Mouse (Mus musculus) lung, adult 18-20 months (tissue): ENCODE measurements at regions not wholly inside any gene's neighbourhood (a gene's known extent, or its start where the extent isn't known, plus 50 kb on each side); places are given as distances from the start of the nearest gene placed in this dataset.
A peak's percentile ranks its signal among the peaks of the same experiment; 100 is the strongest.
"Not testable (repeated sequence)": the region's sequence is repeated elsewhere in the genome, so short reads cannot be mapped to it uniquely, and the experiment has no call there.

Experiments
- DNase-seq, 2 experiments: peaks; one replicate each; pipeline ENCODE4 v3.0.0; 2022; ENCODE audit warnings: mixed read lengths in 2 of 2

GRCm38 (mm10) chr3:20892916-20893430, 526.0 kb upstream of the Agtr1b start:
- DNase-seq = no peak

GRCm38 (mm10) chr3:20864241-20864640, 497.3 kb upstream of the Agtr1b start:
- DNase-seq = no peak

DNA sequence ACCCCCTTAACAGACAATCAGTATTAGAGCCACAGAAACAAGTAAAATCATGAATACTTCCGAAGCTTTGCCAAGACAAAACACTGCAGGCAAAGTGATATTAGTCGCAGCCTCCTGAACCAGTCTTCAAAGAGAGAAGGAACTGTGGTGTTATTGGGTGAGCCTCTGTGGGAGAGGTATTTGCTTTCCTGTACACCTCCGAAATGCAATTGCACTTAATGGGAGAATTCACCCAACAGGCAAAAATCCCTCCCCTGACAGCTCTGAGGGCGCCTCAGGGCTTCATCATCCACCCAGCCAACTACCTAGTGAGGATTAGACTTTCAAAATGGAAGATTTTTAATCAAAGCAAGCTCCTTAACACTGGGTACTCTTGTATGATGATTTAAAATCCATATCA, 464.1 kb upstream of the Agtr1b start:
- DNase-seq = no peak

DNA sequence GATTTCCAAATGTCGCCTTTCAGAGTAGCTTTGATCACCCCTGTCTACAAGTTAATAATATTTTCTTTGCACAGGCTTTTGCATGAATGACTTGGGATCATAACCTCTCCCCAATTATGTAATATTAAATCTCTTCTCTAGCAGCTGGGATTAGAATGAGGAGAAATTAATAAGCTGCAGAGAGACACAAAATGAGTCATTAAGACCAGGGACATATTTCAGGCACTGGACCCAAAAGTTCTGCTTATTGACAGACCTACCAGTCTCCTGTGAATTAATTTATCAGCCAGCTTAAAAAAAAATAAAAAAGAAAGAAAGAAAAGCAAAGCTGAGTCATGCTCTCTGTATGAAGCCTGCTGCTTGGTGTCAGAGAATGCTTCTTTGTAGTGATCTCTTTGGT, 462.4 kb upstream of the Agtr1b start:
- no peak for DNase-seq

DNA sequence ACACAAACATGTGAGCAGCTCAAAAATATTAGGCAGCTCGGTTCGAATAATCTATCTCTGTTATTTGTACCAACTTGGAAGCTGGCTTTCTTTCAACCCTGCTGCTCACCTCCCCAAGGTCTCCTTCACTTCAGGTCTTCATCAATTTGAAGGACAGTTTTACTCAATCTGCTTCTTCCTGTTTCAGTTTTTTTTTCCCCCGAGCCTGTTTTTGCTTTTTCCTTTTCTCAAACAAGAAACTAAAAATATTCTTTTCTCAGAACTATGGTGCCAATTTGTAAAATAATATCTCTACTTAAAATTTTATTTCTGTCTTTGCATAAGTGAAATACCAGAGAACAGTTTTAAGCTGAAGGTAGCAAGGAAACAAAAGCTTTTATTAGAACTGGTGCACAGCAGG, 461.8 kb upstream of the Agtr1b start:
- no peak for DNase-seq

- DNase-seq = no peak
Measured at GRCm38 (mm10) chr3:20825661-20826334, 458.8 kb upstream of the Agtr1b start.

- no peak for DNase-seq
Measured at GRCm38 (mm10) chr3:20822226-20822625, 455.2 kb upstream of the Agtr1b start.

DNA sequence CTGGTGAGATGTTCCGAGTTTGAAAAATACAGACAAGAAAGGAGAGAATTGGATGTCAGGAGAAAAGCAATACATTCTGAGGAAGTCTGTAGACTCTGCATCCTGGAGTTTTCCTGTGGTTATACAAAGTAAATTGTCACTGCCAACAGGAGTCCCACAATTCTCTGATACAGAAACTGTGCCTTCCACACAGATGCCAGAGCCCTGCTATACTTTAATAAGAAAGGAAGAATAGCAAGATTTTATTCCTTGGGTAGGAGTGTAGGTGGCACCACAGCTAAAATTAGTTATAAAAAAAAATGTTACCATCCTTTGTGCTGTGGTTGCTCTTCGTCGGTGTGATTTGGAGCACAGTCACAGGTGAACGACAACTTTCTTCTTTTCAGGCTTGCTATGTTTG, 454.7 kb upstream of the Agtr1b start:
- DNase-seq = no peak

GRCm38 (mm10) chr3:20820047-20820446, 453.1 kb upstream of the Agtr1b start:
- no peak for DNase-seq

- DNase-seq = no peak
Measured at GRCm38 (mm10) chr3:20819586-20819985, 452.6 kb upstream of the Agtr1b start.

GRCm38 (mm10) chr3:20816613-20817012, 449.6 kb upstream of the Agtr1b start:
- DNase-seq = no peak

GRCm38 (mm10) chr3:20794256-20794655, 427.3 kb upstream of the Agtr1b start:
- DNase-seq = no peak

GRCm38 (mm10) chr3:20792503-20792902, 425.5 kb upstream of the Agtr1b start:
- DNase-seq = peak; percentile 4 to 7

DNA sequence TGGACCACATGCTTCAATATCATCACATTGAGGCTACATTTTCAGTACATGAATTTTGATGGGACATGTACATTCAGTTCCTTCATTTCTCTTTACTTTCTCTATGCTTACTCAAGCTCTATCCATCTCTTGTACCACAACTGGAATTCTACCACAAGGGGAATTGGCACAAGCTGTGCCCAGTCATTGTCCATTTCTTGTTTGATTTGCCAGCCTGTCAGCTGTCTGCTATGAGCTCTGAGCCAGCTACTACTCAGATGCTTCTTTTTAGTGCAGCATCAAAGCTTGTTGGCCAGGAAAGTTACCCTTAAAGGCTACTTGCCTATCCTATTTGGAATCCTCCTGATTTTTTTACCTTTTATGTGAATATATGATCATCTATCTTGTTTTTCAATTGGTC, 410.9 kb upstream of the Agtr1b start:
- no peak for DNase-seq

- no peak for DNase-seq
Measured at GRCm38 (mm10) chr3:20776964-20777304, 410.0 kb upstream of the Agtr1b start.

DNA sequence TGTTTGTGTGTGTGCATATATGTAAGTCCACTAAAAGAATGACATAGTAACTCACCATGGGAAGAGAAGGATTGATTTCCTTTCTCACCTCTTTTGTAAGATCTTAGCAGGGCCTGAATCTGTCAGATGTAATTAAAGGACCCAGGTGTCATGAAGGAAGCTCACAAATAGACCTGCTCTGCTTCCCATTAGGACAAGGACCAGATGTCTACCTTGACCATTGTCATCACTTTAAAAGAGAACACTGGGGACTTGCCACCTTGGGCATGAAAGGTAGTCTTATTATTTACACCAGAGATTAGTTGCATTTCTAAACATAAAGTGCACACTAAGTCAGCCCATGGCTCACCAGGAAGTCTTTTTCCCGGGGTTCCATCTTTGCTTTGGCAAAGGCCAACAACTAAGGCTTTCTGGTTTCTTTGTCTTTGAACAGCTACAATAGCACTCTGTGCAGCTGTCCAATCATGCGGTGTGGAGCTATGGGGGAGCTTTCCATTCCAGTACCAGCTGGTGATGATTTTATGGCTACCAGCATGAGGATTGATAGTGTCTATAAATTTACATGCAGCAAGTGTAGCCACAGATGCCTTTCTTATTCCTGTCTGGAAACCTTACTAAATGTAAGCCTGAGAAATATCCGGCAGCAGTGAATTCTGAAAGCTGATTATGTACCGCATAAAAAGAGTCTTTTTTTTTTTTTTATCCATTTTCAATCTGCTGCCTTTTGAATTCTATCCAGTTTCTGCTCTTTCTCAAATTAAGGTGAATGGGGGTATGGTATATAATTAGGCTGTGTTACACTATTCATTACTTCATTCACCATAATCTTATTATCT, 409.4 kb upstream of the Agtr1b start:
- DNase-seq = no peak

GRCm38 (mm10) chr3:20734302-20734701, 367.3 kb upstream of the Agtr1b start:
- no peak for DNase-seq

GRCm38 (mm10) chr3:20732005-20732404, 365.0 kb upstream of the Agtr1b start:
- DNase-seq = no peak

DNA sequence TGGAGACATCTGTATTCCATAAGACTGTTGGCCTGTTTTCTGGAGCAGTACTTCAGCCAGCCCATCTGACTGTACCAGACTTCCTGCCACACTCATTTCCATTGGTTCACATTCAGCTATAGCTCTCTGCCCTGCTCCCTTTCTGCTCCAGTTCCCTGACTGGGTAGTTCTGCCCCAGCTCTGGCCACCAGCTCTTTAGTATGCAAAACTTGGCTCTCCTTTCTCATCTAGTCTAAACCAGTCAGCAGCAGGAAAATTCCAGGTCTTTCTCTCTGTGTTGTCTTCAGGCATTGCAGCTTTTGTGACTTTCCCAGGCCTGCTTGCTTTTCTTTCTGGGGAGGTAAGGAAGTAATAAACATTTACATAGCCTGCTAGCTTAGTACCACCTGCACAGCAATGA, 363.5 kb upstream of the Agtr1b start:
- no peak for DNase-seq

DNA sequence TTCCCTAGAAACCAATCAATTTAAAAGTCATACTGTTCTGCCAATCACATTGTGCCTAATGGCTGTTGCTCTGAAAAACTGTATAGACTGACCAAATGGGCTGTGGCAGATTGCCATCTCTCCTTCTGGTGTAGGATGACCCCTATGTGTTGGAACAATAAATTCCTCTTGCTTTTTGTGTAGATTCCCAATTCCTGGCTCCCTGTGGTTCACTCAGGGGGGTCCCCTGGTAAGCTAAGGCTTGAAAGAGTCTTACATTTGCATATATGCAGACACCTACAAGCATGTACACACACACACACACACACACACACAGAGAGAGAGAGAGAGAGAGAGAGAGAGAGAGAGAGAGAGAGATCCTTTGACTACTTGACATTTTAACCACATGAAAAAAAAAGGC, 362.8 kb upstream of the Agtr1b start:
- DNase-seq = not testable (repeated sequence)

GRCm38 (mm10) chr3:20714671-20715070, 347.7 kb upstream of the Agtr1b start:
- no peak for DNase-seq

DNA sequence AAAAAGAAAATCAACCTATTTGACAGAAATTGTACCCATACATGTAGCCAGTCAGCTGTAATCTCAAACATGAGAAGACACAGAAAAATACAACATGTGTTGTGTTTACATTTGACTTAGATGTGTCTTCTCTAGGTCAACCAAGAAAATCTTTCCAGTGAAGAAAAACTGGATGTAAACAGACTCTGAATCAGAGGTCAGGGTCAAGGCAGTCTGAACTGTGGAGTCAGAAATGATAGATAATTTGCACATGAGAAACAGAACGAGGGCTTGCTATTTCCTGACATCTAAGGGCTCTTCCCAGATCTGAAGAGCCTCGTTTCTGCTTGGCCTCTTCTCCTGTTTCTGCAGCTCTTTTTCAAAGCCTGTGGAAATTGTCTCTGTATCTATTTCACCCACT, 342.7 kb upstream of the Agtr1b start:
- DNase-seq = no peak

GRCm38 (mm10) chr3:20695322-20695859, 328.4 kb upstream of the Agtr1b start:
- DNase-seq = no peak

- no peak for DNase-seq
Measured at GRCm38 (mm10) chr3:20680944-20681494, 314.0 kb upstream of the Agtr1b start.
